Mouse (Mus musculus) cerebellum, adult 2 months (tissue): Measurements from ENCODE around the gene Ranbp17. TPM values are rescaled to one million over a fixed set of nuclear protein-coding genes. Genes with fewer than 3 reads are reported as not detected.

Experiments used
- DNase-seq, 2 experiments: peaks; one replicate each; pipeline ENCODE4 v3.0.0; 2021
- H3K27ac ChIP-seq: fragments of 200-500 bp; 2 replicates; pipeline ENCODE4 v1.5.1; 2012; ENCODE audit warnings: low read length, control low read depth, inconsistent platforms; ENCODE audit not compliant: insufficient read depth
- H3K27me3 ChIP-seq: fragments of 200-500 bp; 2 replicates; pipeline ENCODE4 v1.6.1; 2012; ENCODE audit warnings: inconsistent platforms, mild to moderate bottlenecking, low read length, moderate library complexity; ENCODE audit not compliant: control insufficient read depth, insufficient read depth
- H3K4me1 ChIP-seq: fragments of 200-500 bp; 2 replicates; pipeline ENCODE4 v1.6.1; 2011; ENCODE audit warnings: low read length; ENCODE audit not compliant: control insufficient read depth, insufficient read depth
- H3K4me3 ChIP-seq: fragments of 200-500 bp; replicated peaks from 2 replicates; pipeline ENCODE3; 2011; ENCODE audit warnings: mild to moderate bottlenecking, low read depth, low read length, control low read depth; ENCODE audit not compliant: insufficient read depth
- CTCF ChIP-seq: fragments of 200-500 bp; IDR thresholded peaks from 2 replicates; pipeline ENCODE4 v1.5.1; 2011; ENCODE audit warnings: low read depth, mild to moderate bottlenecking, control low read depth, low read length, moderate library complexity, borderline replicate concordance; ENCODE audit not compliant: insufficient read depth
- POLR2A ChIP-seq: fragments of 200-500 bp; IDR thresholded peaks from 2 replicates; pipeline ENCODE4 v1.6.1; 2011; ENCODE audit warnings: low read length, control low read depth, borderline replicate concordance; ENCODE audit not compliant: insufficient read depth
- WGBS: fragments of 180-500 bp; shearing (Covaris S2); methylation state at CpG from one replicate; pipeline ENCODE4 v1.1.7; 2018; 5-methylcytosine and 5-hydroxymethylcytosine counted together
- polyA plus RNA-seq: library from polyadenylated mRNA; depleted of rRNA; stranded (reverse); fragments of >200 nt; gene quantifications from 2 replicates; pipeline ENCODE4 v1.2.3, GENCODE M21; 2012

Ranbp17 gene
- polyA plus RNA-seq, 1 experiment: 6.5 TPM

- Histone ChIP-seq H3K27me3 (peaks cover 9% of the 10 kb centered on the region; the same call in 1 of the 2 replicates), H3K4me3 (peak overlapping the region; percentile 56)
- 4% methylated on average over 18 of the region's 18 CpGs for WGBS
These were observed 309.2 kb downstream of the Ranbp17 start for GRCm38 (mm10) chr11:33204329-33204705.

GRCm38 (mm10) chr11:33203383-33204328 lies 309.9 kb downstream of the Ranbp17 start, which contains the start of gene Tlx3:
Gene Tlx3 (minus strand): TSS chr11:33203589.
- Histone ChIP-seq H3K27me3 (peaks cover 9% of the 10 kb centered on the region; the same call in 1 of the 2 replicates), H3K4me3 (peak within 1 kb of the TSS; percentile 56), H3K27ac (peak within 1 kb of the TSS; percentile 96), H3K4me1 (peaks cover 10% of the 10 kb centered on the region; the same call in 1 of the 2 replicates)
- WGBS: 2% methylated on average over 81 of the region's 81 CpGs
- DNase-seq: peak; percentile 85 to 94
- TF ChIP-seq POLR2A (peak; percentile 52; the same call in 1 of the 2 replicates), CTCF (no peak)

More at GRCm38 (mm10) chr11:33204329-33204705, 309.2 kb downstream of the Ranbp17 start:
- Histone ChIP-seq H3K4me1 (peaks cover 10% of the 10 kb centered on the region; the same call in 1 of the 2 replicates), H3K27ac (peak overlapping the region; percentile 49)
- no peak for TF ChIP-seq CTCF
- no peak for TF ChIP-seq POLR2A
- peak; percentile 35 to 51 for DNase-seq

- Histone ChIP-seq H3K27me3 (peaks cover 9% of the 10 kb centered on the region; the same call in 1 of the 2 replicates), H3K27ac (peak overlapping the region; percentile 96), H3K4me1 (peaks cover 6% of the 10 kb centered on the region; the same call in 1 of the 2 replicates), H3K4me3 (peak overlapping the region; percentile 54)
- WGBS: 2% methylated on average over 47 of the region's 47 CpGs
- TF ChIP-seq CTCF (no peak), POLR2A (no peak)
- peak; percentile 50 to 65 for DNase-seq
These were observed 310.6 kb downstream of the Ranbp17 start for GRCm38 (mm10) chr11:33202972-33203371.

- Histone ChIP-seq H3K27me3 (peaks cover 11% of the 10 kb centered on the region; the same call in 1 of the 2 replicates), H3K4me3 (peak overlapping the region; percentile 54), H3K27ac (peak overlapping the region; percentile 43; the same call in 1 of the 2 replicates)
These were observed 311.2 kb downstream of the Ranbp17 start for GRCm38 (mm10) chr11:33202296-33202695.

GRCm38 (mm10) chr11:33201626-33202010 lies 311.9 kb downstream of the Ranbp17 start:
- H3K27me3 ChIP-seq: peaks cover 11% of the 10 kb centered on the region; the same call in 1 of the 2 replicates

More at GRCm38 (mm10) chr11:33202296-33202695, 311.2 kb downstream of the Ranbp17 start:
- no peak for TF ChIP-seq POLR2A
- TF ChIP-seq CTCF: peak; percentile 30; the same call in 1 of the 2 replicates
- DNase-seq: peak; percentile 77 to 80
- WGBS: 3% methylated on average over 37 of the region's 37 CpGs
- 0 out of 2 replicates have a peak, but pooled peaks cover 4% of the 10 kb centered on the region for H3K4me1 ChIP-seq

GRCm38 (mm10) chr11:33200764-33201625 lies 312.6 kb downstream of the Ranbp17 start:
- H3K27me3 ChIP-seq: peaks cover 11% of the 10 kb centered on the region; the same call in 1 of the 2 replicates
- TF ChIP-seq POLR2A (no peak), CTCF (no peak)
- DNase-seq: peak; percentile 61 to 74
- H3K4me3 ChIP-seq: peak overlapping the region; percentile 54
- peak overlapping the region; percentile 63 for H3K27ac ChIP-seq
- WGBS: 3% methylated on average over 73 of the region's 76 CpGs
- no peaks in the 10 kb centered on the region for H3K4me1 ChIP-seq

More at GRCm38 (mm10) chr11:33201626-33202010, 311.9 kb downstream of the Ranbp17 start:
- DNase-seq: no peak
- H3K4me1 ChIP-seq: 0 out of 2 replicates have a peak, but pooled peaks cover 3% of the 10 kb centered on the region
- H3K27ac ChIP-seq: peak overlapping the region; percentile 63
- TF ChIP-seq POLR2A (no peak), CTCF (no peak)
- H3K4me3 ChIP-seq: peak overlapping the region; percentile 54
- 5% methylated on average over 19 of the region's 19 CpGs for WGBS
